Mouse (Mus musculus) embryonic fibroblast, embryonic 13.5 days (primary cell): ENCODE results near the gene Atg7.

Source experiments
- CTCF ChIP-seq: IDR thresholded peaks from 2 replicates; pipeline ENCODE4 v1.5.1; 2011; ENCODE audit warnings: mild to moderate bottlenecking, control low read depth, low read length, moderate library complexity, borderline replicate concordance; ENCODE audit not compliant: insufficient read depth
- POLR2A ChIP-seq: IDR thresholded peaks from 2 replicates; pipeline ENCODE4 v1.6.1; 2011; ENCODE audit warnings: low read depth, mild to moderate bottlenecking, control low read depth, low read length, moderate library complexity

GRCm38 (mm10) chr6:114891771-114892170, 248.9 kb downstream of the Atg7 start:
- TF ChIP-seq CTCF: no peak
- TF ChIP-seq POLR2A: no peak
